Mouse (Mus musculus): Measurements from ENCODE around the gene Slc6a6. TPM values are rescaled to one million over a fixed set of nuclear protein-coding genes. Genes with fewer than 3 reads are reported as not detected.

Slc6a6 gene
- polyA plus RNA-seq, 1 experiment: not detected

DNA sequence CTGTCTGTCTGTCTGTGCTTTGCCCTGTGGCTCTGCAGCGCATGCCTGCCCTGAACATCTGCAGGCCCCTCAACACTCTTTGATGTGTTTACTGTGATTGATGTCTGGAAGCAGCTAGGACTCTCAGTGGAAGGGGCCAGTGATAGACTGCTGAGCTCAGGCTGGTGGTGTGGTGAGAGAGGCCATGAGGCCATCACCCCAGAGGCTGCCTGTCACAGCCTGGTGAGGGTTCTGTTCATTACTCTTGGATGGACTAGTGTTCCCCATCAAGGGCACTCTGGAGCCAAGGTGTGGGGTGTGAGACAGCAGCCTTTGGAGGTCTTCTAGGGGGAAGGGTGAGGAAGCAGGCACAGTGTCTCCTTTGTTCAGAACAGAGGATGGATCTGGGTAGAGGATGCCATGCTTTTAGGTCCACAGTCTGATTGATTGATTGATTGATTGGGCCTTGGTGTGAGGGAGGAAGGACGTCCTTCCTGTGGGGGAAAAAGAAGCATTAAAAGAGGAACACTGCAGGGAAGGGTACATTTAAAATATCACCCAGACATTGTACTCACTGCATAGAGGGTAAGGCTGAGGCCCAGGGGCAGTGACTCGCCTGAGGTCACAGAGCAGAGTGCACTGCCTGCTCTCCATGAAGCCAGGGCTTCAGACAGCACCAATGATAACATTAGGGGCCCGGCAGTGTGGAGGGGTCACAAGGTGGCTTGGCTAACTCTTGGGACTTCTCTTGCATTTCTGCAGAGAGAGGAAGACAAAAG is 28.4 kb downstream of the Slc6a6 start:
- peaks cover 56% of the 10 kb centered on the region for H3K4me1 ChIP-seq (ENCODE audit: control insufficient read depth, insufficient read depth, low read length)
- 52% methylated on average over 4 of the region's 4 CpGs for WGBS
- no peak overlapping the region for H3K4me3 ChIP-seq (ENCODE audit: insufficient read depth, low read depth, low read length)
- TF ChIP-seq CTCF (IDR thresholded peaks at IDR 0.05; ENCODE audit: insufficient read depth, low read depth, low read length): no peak
- no peak for TF ChIP-seq POLR2A (IDR thresholded peaks at IDR 0.05; ENCODE audit: insufficient read depth, low read depth, low read length)
- H3K27ac ChIP-seq (ENCODE audit: insufficient read depth, low read depth, low read length): peak overlapping the region; percentile 86

DNA sequence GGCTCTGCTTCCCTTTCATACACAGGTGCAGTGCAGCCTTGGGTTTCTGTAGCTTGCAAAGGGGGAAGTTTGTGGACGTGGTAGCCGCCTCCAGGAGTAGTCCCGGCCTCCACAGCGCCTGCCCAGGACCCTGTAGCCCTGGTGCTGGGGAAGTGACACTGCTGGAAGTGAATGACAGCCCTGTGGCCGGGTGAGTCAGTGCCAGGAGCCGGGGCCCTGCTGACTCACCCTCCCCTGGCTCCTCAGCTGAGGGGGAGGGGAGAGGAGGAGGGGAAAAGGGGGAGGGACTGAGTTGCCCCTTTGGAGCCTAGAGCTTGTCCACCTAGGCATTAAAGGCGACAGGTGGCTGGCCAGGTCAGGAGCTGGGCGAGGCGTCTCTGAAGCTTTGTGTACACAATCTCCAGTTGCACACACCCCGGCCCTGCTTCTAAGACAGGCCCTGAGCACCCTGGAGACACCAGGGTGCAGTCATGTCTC is 29.0 kb downstream of the Slc6a6 start:
- 24% methylated on average over 10 of the region's 10 CpGs for WGBS

DNA sequence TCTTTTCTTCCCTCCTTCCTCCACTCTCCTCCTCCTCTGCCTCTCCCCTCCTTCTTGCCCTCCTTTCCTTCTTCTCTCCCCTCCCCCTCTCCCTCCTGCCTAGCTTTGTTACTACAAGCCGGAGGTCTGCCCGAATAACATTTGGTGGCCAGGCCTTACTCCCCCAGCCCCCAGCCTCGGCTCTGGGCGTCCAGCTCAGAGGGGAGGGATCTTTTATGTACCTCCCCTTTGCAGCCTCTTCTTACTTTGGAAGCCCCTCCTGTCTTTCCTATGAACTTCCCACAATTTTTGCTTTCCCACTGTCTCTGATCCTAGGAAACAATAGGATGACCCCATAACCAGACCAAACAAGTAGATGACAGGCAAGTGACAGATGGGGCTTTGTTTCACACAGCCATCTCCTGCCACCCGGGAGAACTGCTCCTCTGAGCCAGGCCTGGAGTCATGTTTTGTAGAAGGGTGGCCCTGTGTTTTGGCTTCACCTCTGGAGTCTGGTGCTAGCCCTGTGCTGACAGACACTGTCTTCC is 29.6 kb downstream of the Slc6a6 start:
- Histone ChIP-seq H3K4me3 (ENCODE audit: insufficient read depth, low read depth, low read length) (no peak overlapping the region), H3K27ac (ENCODE audit: insufficient read depth, low read depth, low read length) (peak overlapping the region; percentile 86), H3K4me1 (ENCODE audit: control insufficient read depth, insufficient read depth, low read length) (peaks cover 56% of the 10 kb centered on the region)
- TF ChIP-seq POLR2A (IDR thresholded peaks at IDR 0.05; ENCODE audit: insufficient read depth, low read depth, low read length): no peak
- TF ChIP-seq CTCF (IDR thresholded peaks at IDR 0.05; ENCODE audit: insufficient read depth, low read depth, low read length): no peak
- WGBS: 21% methylated on average over 5 of the region's 5 CpGs

More for the DNA sequence above, 29.0 kb downstream of the Slc6a6 start:
- Histone ChIP-seq H3K4me1 (ENCODE audit: control insufficient read depth, insufficient read depth, low read length) (peaks cover 52% of the 10 kb centered on the region), H3K27ac (ENCODE audit: insufficient read depth, low read depth, low read length) (peak overlapping the region; percentile 86), H3K4me3 (ENCODE audit: insufficient read depth, low read depth, low read length) (no peak overlapping the region)
- TF ChIP-seq CTCF (IDR thresholded peaks at IDR 0.05; ENCODE audit: insufficient read depth, low read depth, low read length) (no peak), POLR2A (IDR thresholded peaks at IDR 0.05; ENCODE audit: insufficient read depth, low read depth, low read length) (no peak)

DNA sequence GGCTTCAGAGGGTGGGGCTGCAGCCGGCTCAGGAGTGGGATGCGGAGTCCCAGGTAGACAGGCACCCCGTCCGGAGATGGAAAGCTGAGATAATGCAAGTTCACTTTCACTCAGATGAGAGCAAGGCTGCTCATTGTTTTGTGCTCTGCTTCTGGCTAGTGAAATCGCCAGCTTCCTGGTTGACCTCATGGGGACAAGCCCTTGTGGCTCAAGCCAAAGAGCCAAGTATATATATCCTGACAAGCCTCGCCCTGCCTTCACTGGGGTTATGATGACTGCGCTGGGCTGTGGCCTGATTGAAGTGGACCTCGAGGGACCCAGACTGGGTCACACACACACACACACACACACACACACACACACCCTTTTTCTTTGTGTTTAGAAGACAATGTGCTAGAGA is 31.2 kb downstream of the Slc6a6 start:
- H3K4me3 ChIP-seq (ENCODE audit: insufficient read depth, low read depth, low read length): no peak overlapping the region
- WGBS: 86% methylated on average over 8 of the region's 8 CpGs
- H3K4me1 ChIP-seq (ENCODE audit: control insufficient read depth, insufficient read depth, low read length): peaks cover 68% of the 10 kb centered on the region
- H3K27ac ChIP-seq (ENCODE audit: insufficient read depth, low read depth, low read length): peak overlapping the region; percentile 20; the same call in 1 of the 2 replicates
- TF ChIP-seq CTCF (IDR thresholded peaks at IDR 0.05; ENCODE audit: insufficient read depth, low read depth, low read length): no peak
- TF ChIP-seq POLR2A (IDR thresholded peaks at IDR 0.05; ENCODE audit: insufficient read depth, low read depth, low read length): no peak

DNA sequence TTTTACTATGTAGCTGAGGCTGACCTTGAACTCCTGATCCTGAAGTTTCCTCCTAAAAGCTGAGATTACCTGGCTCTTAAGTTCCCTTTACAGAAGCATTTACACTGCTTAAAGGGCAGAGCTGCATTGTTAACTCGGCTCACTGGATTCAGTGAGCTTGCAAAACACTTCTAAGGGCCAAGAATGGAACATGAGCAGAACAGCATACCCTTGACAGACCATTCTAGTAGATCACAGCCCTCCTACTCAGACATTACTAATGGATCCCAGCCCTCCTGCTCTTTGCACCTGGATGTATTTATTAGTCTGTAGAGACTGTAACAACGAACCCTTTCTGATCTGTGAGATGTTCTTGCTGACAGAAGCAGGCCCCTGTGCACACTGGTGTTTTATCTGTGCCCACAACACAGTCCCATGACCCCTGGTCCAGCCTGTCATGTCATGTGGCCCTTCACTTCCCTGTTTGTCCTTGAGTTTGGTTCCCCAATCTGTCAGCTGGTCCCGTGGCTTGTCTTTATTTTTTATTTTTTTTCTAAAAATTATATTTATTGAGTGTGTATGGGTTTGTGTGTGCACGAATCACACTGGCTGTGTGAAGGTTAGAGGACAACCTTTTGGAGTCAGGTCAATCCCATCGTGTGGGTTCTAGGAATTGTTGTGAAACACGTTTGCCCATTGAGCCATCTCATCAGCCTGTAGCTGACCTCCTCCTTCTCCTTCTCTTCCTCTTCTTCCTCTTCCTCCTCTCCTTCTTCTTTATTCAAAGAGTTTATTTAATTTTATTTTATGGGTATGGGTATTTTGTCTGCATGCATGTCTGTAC is 32.3 kb downstream of the Slc6a6 start:
- 60% methylated on average over 6 of the region's 6 CpGs for WGBS
- H3K4me3 ChIP-seq (ENCODE audit: insufficient read depth, low read depth, low read length): no peak overlapping the region
- peaks cover 71% of the 10 kb centered on the region for H3K4me1 ChIP-seq (ENCODE audit: control insufficient read depth, insufficient read depth, low read length)
- TF ChIP-seq CTCF (IDR thresholded peaks at IDR 0.05; ENCODE audit: insufficient read depth, low read depth, low read length) (no peak), POLR2A (IDR thresholded peaks at IDR 0.05; ENCODE audit: insufficient read depth, low read depth, low read length) (no peak)
- H3K27ac ChIP-seq (ENCODE audit: insufficient read depth, low read depth, low read length): no peak overlapping the region

DNA sequence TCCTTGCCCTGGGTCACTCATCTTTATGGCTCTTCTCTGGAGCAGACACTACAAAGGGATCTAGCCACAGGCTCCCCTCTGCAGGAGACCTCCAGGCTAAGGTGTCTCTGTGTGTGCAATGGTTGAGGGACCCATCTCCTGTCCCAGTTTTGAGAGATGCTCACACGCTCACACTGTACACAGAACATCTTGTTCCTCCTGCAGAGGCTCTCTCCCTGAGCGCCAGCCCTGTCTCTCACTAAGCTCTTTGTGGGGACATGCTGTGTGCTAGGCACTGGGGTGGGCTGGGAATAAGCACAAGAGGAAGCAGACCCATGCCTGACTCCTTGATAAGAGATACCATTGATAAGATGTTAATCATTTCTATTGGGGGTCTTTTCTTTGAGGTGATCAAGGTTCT is 34.2 kb downstream of the Slc6a6 start:
- peaks cover 66% of the 10 kb centered on the region for H3K4me1 ChIP-seq (ENCODE audit: control insufficient read depth, insufficient read depth, low read length)
- H3K4me3 ChIP-seq (ENCODE audit: insufficient read depth, low read depth, low read length): no peak overlapping the region
- WGBS: 67% methylated on average over 2 of the region's 2 CpGs
- no peak for TF ChIP-seq CTCF (IDR thresholded peaks at IDR 0.05; ENCODE audit: insufficient read depth, low read depth, low read length)
- no peak for TF ChIP-seq POLR2A (IDR thresholded peaks at IDR 0.05; ENCODE audit: insufficient read depth, low read depth, low read length)
- peak overlapping the region; percentile 96 for H3K27ac ChIP-seq (ENCODE audit: insufficient read depth, low read depth, low read length)

DNA sequence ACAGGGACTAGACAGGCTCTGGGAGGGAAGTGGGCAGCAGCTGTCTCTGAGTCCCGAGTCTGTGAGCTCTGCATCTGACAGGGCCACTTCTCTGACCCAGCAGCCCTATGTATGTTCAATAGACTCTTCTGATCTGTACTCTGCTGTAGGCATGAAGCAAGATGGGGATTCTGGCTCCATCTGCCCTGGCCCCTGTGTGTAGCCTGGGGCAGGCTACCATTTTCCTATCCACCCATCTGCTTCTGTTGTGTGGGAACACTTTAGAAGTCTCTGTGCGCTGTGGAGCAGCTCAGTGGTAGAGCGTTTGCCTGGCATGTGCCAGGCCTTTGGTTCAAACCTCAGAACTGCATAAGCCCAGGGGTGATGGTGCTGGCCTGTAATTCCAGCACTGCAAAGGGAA is 34.8 kb downstream of the Slc6a6 start:
- peaks cover 60% of the 10 kb centered on the region for H3K4me1 ChIP-seq (ENCODE audit: control insufficient read depth, insufficient read depth, low read length)

DNA sequence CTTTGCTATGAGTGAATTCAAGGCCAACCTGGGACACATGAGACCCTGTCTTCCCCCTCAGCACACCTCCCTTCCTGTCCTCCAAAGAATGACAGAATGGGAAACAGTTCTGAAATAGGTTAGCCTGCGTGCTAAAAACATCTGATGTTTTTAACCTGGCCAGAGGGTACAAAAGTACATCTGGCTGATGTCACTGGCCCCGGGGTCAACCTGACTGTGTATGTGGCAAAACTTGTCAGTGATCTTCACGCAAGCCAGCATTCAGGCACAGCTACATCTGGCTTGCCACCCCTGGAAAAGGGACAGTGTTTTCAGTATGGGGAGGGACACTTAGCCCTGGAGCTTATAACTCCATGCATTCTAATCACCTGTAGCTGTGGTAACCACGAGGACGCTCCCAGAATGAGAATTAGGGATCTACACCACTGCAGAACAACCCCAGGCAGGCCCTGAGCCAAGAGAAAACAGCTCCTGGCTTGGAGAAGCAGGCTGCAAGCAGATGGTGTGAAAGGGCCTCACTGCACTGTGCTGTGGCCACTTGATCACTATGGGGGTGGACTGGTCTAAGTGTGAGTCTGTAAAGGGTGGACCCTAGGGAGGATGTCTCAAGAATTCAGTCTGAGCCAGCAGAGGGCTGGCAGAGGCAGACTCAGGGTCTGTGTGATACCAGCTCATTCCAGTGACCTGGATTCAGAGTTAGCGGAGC is 35.3 kb downstream of the Slc6a6 start:
- Histone ChIP-seq H3K27ac (ENCODE audit: insufficient read depth, low read depth, low read length) (peak overlapping the region; percentile 96), H3K4me3 (ENCODE audit: insufficient read depth, low read depth, low read length) (no peak overlapping the region), H3K4me1 (ENCODE audit: control insufficient read depth, insufficient read depth, low read length) (peaks cover 57% of the 10 kb centered on the region)
- TF ChIP-seq CTCF (IDR thresholded peaks at IDR 0.05; ENCODE audit: insufficient read depth, low read depth, low read length) (no peak), POLR2A (IDR thresholded peaks at IDR 0.05; ENCODE audit: insufficient read depth, low read depth, low read length) (no peak)
- 35% methylated on average over 6 of the region's 6 CpGs for WGBS

More for the DNA sequence above, 34.8 kb downstream of the Slc6a6 start:
- peak overlapping the region; percentile 96 for H3K27ac ChIP-seq (ENCODE audit: insufficient read depth, low read depth, low read length)
- TF ChIP-seq CTCF (IDR thresholded peaks at IDR 0.05; ENCODE audit: insufficient read depth, low read depth, low read length) (no peak), POLR2A (IDR thresholded peaks at IDR 0.05; ENCODE audit: insufficient read depth, low read depth, low read length) (no peak)
- 45% methylated on average over 3 of the region's 3 CpGs for WGBS
- no peak overlapping the region for H3K4me3 ChIP-seq (ENCODE audit: insufficient read depth, low read depth, low read length)

All from olfactory bulb, adult 2 months (tissue).